Mouse (Mus musculus): Measurements from ENCODE around the gene Olfr901. TPM values are rescaled to one million over a fixed set of nuclear protein-coding genes. Genes with fewer than 3 reads are reported as not detected.

The Olfr901 gene
- polyA plus RNA-seq, 1 experiment from 2014 or later = not detected

Other genes starting within 250 kb of the Olfr901 start
- not detected in 2 replicates for gene Olfr891, start 248.6 kb upstream of the Olfr901 start, polyA plus RNA-seq (2015; fragmentation: Nextera tagmentation; extraction: Ambion mirVana)
- 0.06 TPM in 1 of 2 replicates, not detected in the other for gene Olfr893, start 221.1 kb upstream of the Olfr901 start, polyA plus RNA-seq (2015; fragmentation: Nextera tagmentation; extraction: Ambion mirVana)
- not detected in 2 replicates for gene Olfr894, start 211.4 kb upstream of the Olfr901 start, polyA plus RNA-seq (2015; fragmentation: Nextera tagmentation; extraction: Ambion mirVana)
- gene Olfr143, start 176.7 kb upstream of the Olfr901 start, polyA plus RNA-seq (2015; fragmentation: Nextera tagmentation; extraction: Ambion mirVana) = not detected in 2 replicates
- not detected in 2 replicates for gene Olfr895, start 161.6 kb upstream of the Olfr901 start, polyA plus RNA-seq (2015; fragmentation: Nextera tagmentation; extraction: Ambion mirVana)
- not detected in 2 replicates for gene Olfr896-ps1, start 138.3 kb upstream of the Olfr901 start, polyA plus RNA-seq (2015; fragmentation: Nextera tagmentation; extraction: Ambion mirVana)
- gene Olfr25, start 100.4 kb upstream of the Olfr901 start, polyA plus RNA-seq (2015; fragmentation: Nextera tagmentation; extraction: Ambion mirVana) = not detected in 2 replicates
- not detected in 2 replicates for gene Olfr898, start 81.0 kb upstream of the Olfr901 start, polyA plus RNA-seq (2015; fragmentation: Nextera tagmentation; extraction: Ambion mirVana)
- not detected in 2 replicates for gene Olfr250, start 62.6 kb upstream of the Olfr901 start, polyA plus RNA-seq (2015; fragmentation: Nextera tagmentation; extraction: Ambion mirVana)
- gene Olfr251, start 52.4 kb upstream of the Olfr901 start, polyA plus RNA-seq (2015; fragmentation: Nextera tagmentation; extraction: Ambion mirVana) = not detected in 2 replicates
- gene Olfr147, start 27.8 kb upstream of the Olfr901 start, polyA plus RNA-seq (2015; fragmentation: Nextera tagmentation; extraction: Ambion mirVana) = not detected in 2 replicates
- gene Olfr902, start 18.2 kb downstream of the Olfr901 start, polyA plus RNA-seq (2015; fragmentation: Nextera tagmentation; extraction: Ambion mirVana) = not detected in 2 replicates
- not detected in 2 replicates for gene Olfr904, start 33.7 kb downstream of the Olfr901 start, polyA plus RNA-seq (2015; fragmentation: Nextera tagmentation; extraction: Ambion mirVana)
- not detected in 2 replicates for gene Olfr905, start 41.7 kb downstream of the Olfr901 start, polyA plus RNA-seq (2015; fragmentation: Nextera tagmentation; extraction: Ambion mirVana)
- not detected in 2 replicates for gene Olfr906, start 57.6 kb downstream of the Olfr901 start, polyA plus RNA-seq (2015; fragmentation: Nextera tagmentation; extraction: Ambion mirVana)
- not detected in 2 replicates for gene Olfr907, start 66.3 kb downstream of the Olfr901 start, polyA plus RNA-seq (2015; fragmentation: Nextera tagmentation; extraction: Ambion mirVana)
- not detected in 2 replicates for gene Olfr911-ps1, start 92.1 kb downstream of the Olfr901 start, polyA plus RNA-seq (2015; fragmentation: Nextera tagmentation; extraction: Ambion mirVana)
- not detected in 2 replicates for gene Olfr910, start 108.4 kb downstream of the Olfr901 start, polyA plus RNA-seq (2015; fragmentation: Nextera tagmentation; extraction: Ambion mirVana)
- not detected in 2 replicates for gene Olfr912, start 150.7 kb downstream of the Olfr901 start, polyA plus RNA-seq (2015; fragmentation: Nextera tagmentation; extraction: Ambion mirVana)
- gene Olfr913, start 163.3 kb downstream of the Olfr901 start, polyA plus RNA-seq (2015; fragmentation: Nextera tagmentation; extraction: Ambion mirVana) = not detected in 2 replicates
- not detected in 2 replicates for gene Olfr914, start 175.6 kb downstream of the Olfr901 start, polyA plus RNA-seq (2015; fragmentation: Nextera tagmentation; extraction: Ambion mirVana)
- not detected in 2 replicates for gene Olfr916, start 230.4 kb downstream of the Olfr901 start, polyA plus RNA-seq (2015; fragmentation: Nextera tagmentation; extraction: Ambion mirVana)
- not detected in 2 replicates for gene Olfr917, start 236.4 kb downstream of the Olfr901 start, polyA plus RNA-seq (2015; fragmentation: Nextera tagmentation; extraction: Ambion mirVana)
- gene Olfr918, start 245.1 kb downstream of the Olfr901 start, polyA plus RNA-seq (2015; fragmentation: Nextera tagmentation; extraction: Ambion mirVana) = not detected in 2 replicates

Measured in stomach, embryonic 16.5 days (tissue).